In the genomic region with DNA sequence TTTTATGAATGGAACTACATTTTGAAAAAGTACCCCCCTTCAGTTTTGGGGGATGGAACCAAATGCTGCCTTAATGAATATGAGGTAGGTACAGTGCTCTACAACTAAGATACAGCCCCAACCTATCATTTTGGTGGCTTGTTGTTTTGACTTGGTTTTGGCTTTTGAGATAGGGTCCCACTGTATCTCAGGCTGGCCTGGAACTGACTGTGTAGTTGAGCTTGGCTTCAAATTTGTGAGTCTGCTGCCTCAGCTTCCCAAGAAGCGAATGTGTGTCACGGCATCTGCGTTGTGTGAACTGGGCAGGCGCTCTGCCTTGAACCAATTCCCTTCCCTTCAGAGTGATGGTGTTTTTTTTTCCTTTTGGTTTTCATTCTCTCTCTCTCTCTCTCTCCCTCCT, we compare ENCODE assay signal across 17 mouse cellular contexts. TPM values are rescaled to one million over a fixed set of nuclear protein-coding genes. Genes with fewer than 3 reads are reported as not detected.
"Had no signal": no experiment of that assay in that cellular context is flagged by ENCODE, and none has a peak within 500 bp of the region (broad histone marks: within the 10 kb centered on the region; RNA-seq: fewer than 3 reads in every experiment).

No protein-coding gene starts in this region.

- H3K9ac ChIP-seq: neural tube, embryonic 13.5 days; neural tube, embryonic 15.5 days; stomach, embryonic 15.5 days had no signal

- H3K27me3 ChIP-seq: neural tube, embryonic 15.5 days; stomach, embryonic 15.5 days had no signal

- H3K4me1 ChIP-seq: neural tube, embryonic 13.5 days; neural tube, embryonic 15.5 days; stomach, embryonic 15.5 days had no signal

- H3K27ac ChIP-seq: neural tube, embryonic 13.5 days; neural tube, embryonic 15.5 days; stomach, embryonic 15.5 days; stomach, postnatal 0 days had no signal

- DNase-seq: retina, postnatal 1 day; right cerebral cortex, adult 18-20 months; right cerebral cortex, postnatal 14 days; right cerebral cortex, postnatal 25 days; right cerebral cortex, postnatal 4 days; spleen, adult 18-20 months; thymus, adult 18-20 months; thymus, adult 2 months; thymus, postnatal 14 days; thymus, postnatal 25 days; thymus, postnatal 36 days; thymus, postnatal 4 days had no signal

- H3K9me3 ChIP-seq: neural tube, embryonic 13.5 days; neural tube, embryonic 15.5 days; stomach, embryonic 15.5 days had no signal

- H3K36me3 ChIP-seq: neural tube, embryonic 13.5 days; neural tube, embryonic 15.5 days had no signal

- H3K4me3 ChIP-seq: neural tube, embryonic 13.5 days; neural tube, embryonic 15.5 days; stomach, embryonic 15.5 days had no signal

RNA-seq across cellular contexts. Expression of gene Angptl4, which starts 10.0 kb away (rescaled TPM):
- total RNA-seq: neutrophil, adult 5-6 weeks had no signal
